Mouse (Mus musculus) cerebellum, postnatal 14 days (tissue): ENCODE data around the gene Gm42417.
"Not testable (repeated sequence)": the region's sequence is repeated elsewhere in the genome, so short reads cannot be mapped to it uniquely, and the experiment has no call there.

Experiments used
- DNase-seq, 2 experiments: peaks; one replicate each; pipeline ENCODE4 v3.0.0; 2021; ENCODE audit warnings: mixed read lengths in 2 of 2

Gene Gm42417

GRCm38 (mm10) chr1:36545382-36545781 lies 6.2 kb upstream of the Gm42417 start:
- DNase-seq, result no peak

- DNase-seq, result no peak
These were observed 3.7 kb upstream of the Gm42417 start for GRCm38 (mm10) chr1:36542925-36543324.

- peak; percentile 78 for DNase-seq
These were observed 2.6 kb upstream of the Gm42417 start for GRCm38 (mm10) chr1:36541844-36542243.

GRCm38 (mm10) chr1:36540807-36541206 lies 1.6 kb upstream of the Gm42417 start:
- DNase-seq, result no peak

GRCm38 (mm10) chr1:36540132-36540531 lies 903 bp upstream of the Gm42417 start:
- no peak for DNase-seq

GRCm38 (mm10) chr1:36538727-36539126 lies 502 bp downstream of the Gm42417 start:
- DNase-seq, result no peak

GRCm38 (mm10) chr1:36536783-36537182 lies 2.4 kb downstream of the Gm42417 start, which contains the start of gene Ankrd23:
Gene Ankrd23, minus strand, starts transcription at chr1:36536883.
- DNase-seq, result not testable (repeated sequence)

GRCm38 (mm10) chr1:36536397-36536728 lies 2.9 kb downstream of the Gm42417 start:
- no peak for DNase-seq

- DNase-seq, result peak; percentile 87 to 93
These were observed 3.5 kb downstream of the Gm42417 start for GRCm38 (mm10) chr1:36535477-36536396.

- DNase-seq, result no peak
These were observed 4.6 kb downstream of the Gm42417 start for GRCm38 (mm10) chr1:36534595-36535058.

GRCm38 (mm10) chr1:36533546-36533945 lies 5.7 kb downstream of the Gm42417 start:
- no peak for DNase-seq

GRCm38 (mm10) chr1:36531461-36531860 lies 7.8 kb downstream of the Gm42417 start:
- DNase-seq, result no peak

- DNase-seq, result no peak
These were observed 8.3 kb downstream of the Gm42417 start for GRCm38 (mm10) chr1:36530962-36531361.

- DNase-seq, result peak in 1 of 2 experiments; percentile 59
These were observed 8.7 kb downstream of the Gm42417 start for GRCm38 (mm10) chr1:36530485-36530884.

GRCm38 (mm10) chr1:36529875-36530274 lies 9.4 kb downstream of the Gm42417 start:
- no peak for DNase-seq

- no peak for DNase-seq
These were observed 10.0 kb downstream of the Gm42417 start for GRCm38 (mm10) chr1:36529274-36529673.

- DNase-seq, result no peak
These were observed 10.9 kb downstream of the Gm42417 start for GRCm38 (mm10) chr1:36528351-36528750.

GRCm38 (mm10) chr1:36526903-36527302 lies 12.3 kb downstream of the Gm42417 start:
- DNase-seq, result no peak

- no peak for DNase-seq
These were observed 13.5 kb downstream of the Gm42417 start for GRCm38 (mm10) chr1:36525774-36526173.

- no peak for DNase-seq
These were observed 15.2 kb downstream of the Gm42417 start for GRCm38 (mm10) chr1:36524058-36524457.

GRCm38 (mm10) chr1:36523332-36524013 lies 15.8 kb downstream of the Gm42417 start:
- DNase-seq, result peak; percentile 60 to 61

GRCm38 (mm10) chr1:36522210-36522609 lies 17.0 kb downstream of the Gm42417 start:
- no peak for DNase-seq

- DNase-seq, result no peak
These were observed 19.6 kb downstream of the Gm42417 start for GRCm38 (mm10) chr1:36519626-36520025.

GRCm38 (mm10) chr1:36518259-36518658 lies 21.0 kb downstream of the Gm42417 start:
- no peak for DNase-seq
